In the genomic region with DNA sequence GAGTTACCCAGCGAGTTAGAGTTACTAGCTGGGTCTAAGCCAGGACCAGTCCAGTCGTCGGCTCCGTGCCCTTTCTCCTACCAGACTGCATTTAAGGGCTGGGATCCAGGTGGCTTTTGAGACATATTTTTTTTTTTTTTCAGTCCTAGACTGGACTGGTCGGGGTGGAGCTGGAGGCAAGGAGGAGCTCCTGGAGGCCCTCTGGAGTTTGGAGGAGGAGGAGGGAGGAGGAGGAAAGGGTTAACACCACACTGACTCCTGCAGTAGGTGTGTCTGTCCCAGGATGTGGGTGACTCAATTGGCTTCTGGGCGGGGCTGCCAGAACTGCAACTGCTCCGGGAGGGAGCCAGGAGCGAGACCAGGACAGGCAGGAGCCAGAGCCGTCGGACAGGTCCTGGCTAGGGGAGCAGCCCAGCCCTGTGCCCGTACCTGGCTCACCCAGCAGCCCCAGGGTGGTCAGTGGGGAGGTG, we compare ENCODE assay signal across 8 mouse cellular contexts. TPM values are rescaled to one million over a fixed set of nuclear protein-coding genes. Genes with fewer than 3 reads are reported as not detected.
A peak's percentile ranks its signal among the peaks of the same experiment; 100 is the strongest.
DNase-seq lines count a peak whose midpoint lies in the region; ATAC-seq and TF ChIP-seq lines count a peak whose summit lies in the region.

No protein-coding gene starts in this region.

- peak overlapping the region; percentile 68 for H3K4me3 ChIP-seq in brown adipose tissue, adult 24 weeks (ENCODE audit: insufficient read depth, low read depth, low read length)
- no peak overlapping the region for H3K4me3 ChIP-seq in hindbrain, postnatal 0 days (ENCODE audit: low read length)
- H3K4me3 ChIP-seq in liver, embryonic 13.5 days (replicated peaks), result peak overlapping the region; percentile 50
- peak overlapping the region; percentile 12; the same call in 1 of the 2 replicates for H3K4me3 ChIP-seq in neural tube, embryonic 15.5 days (replicated peaks)

- no peak for TF ChIP-seq CTCF in hindbrain, postnatal 0 days (IDR thresholded peaks at IDR 0.05; ENCODE audit: low read depth)

- peaks cover 55% of the 10 kb centered on the region for H3K36me3 ChIP-seq in hindbrain, postnatal 0 days (ENCODE audit: insufficient read depth, low read length)
- peaks cover 19% of the 10 kb centered on the region for H3K36me3 ChIP-seq in liver, embryonic 13.5 days
- H3K36me3 ChIP-seq in neural tube, embryonic 15.5 days, result peaks cover 78% of the 10 kb centered on the region

- peak overlapping the region; percentile 36 for H3K4me2 ChIP-seq in hindbrain, postnatal 0 days (ENCODE audit: low read depth, low read length)
- peak overlapping the region; percentile 55 for H3K4me2 ChIP-seq in liver, embryonic 13.5 days
- H3K4me2 ChIP-seq in neural tube, embryonic 15.5 days, result peak overlapping the region; percentile 43

- no peaks in the 10 kb centered on the region for H3K27me3 ChIP-seq in hindbrain, postnatal 0 days (ENCODE audit: insufficient read depth, low read length)
- no peaks in the 10 kb centered on the region for H3K27me3 ChIP-seq in liver, embryonic 13.5 days
- no peaks in the 10 kb centered on the region for H3K27me3 ChIP-seq in neural tube, embryonic 15.5 days (replicated peaks)

- peak; percentile 31; the same call in 1 of the 2 replicates for ATAC-seq in hindbrain, postnatal 0 days
- ATAC-seq in liver, embryonic 13.5 days (ENCODE audit: low read depth), result peak; percentile 72
- 0 out of 2 replicates have a peak, but pooled peaks have one; percentile 28 for ATAC-seq in neural tube, embryonic 15.5 days (ENCODE audit: low FRiP score)

- peak; percentile 15 for DNase-seq in MEL-GATA-1-ER (ENCODE audit: extremely low read depth, low read depth)
- peak; percentile 56 for DNase-seq in gastrocnemius, postnatal 10 days
- DNase-seq in hindbrain, postnatal 0 days (ENCODE audit: low spot score), result no peak
- DNase-seq in liver, embryonic 13.5 days, result no peak
- no peak for DNase-seq in cerebellum, postnatal 25 days
- no peak for DNase-seq in spleen, adult 18-20 months

- peaks cover 39% of the 10 kb centered on the region for H3K4me1 ChIP-seq in brown adipose tissue, adult 24 weeks (ENCODE audit: control insufficient read depth, insufficient read depth, insufficient read length, low read length)
- H3K4me1 ChIP-seq in hindbrain, postnatal 0 days (ENCODE audit: insufficient read depth, low read length), result no peaks in the 10 kb centered on the region
- peaks cover 22% of the 10 kb centered on the region for H3K4me1 ChIP-seq in liver, embryonic 13.5 days (replicated peaks)
- H3K4me1 ChIP-seq in neural tube, embryonic 15.5 days, result peaks cover 15% of the 10 kb centered on the region

- H3K9ac ChIP-seq in hindbrain, postnatal 0 days (replicated peaks; ENCODE audit: low read length), result no peak overlapping the region
- H3K9ac ChIP-seq in liver, embryonic 13.5 days, result peak overlapping the region; percentile 61
- no peak overlapping the region for H3K9ac ChIP-seq in neural tube, embryonic 15.5 days (replicated peaks)

- H3K27ac ChIP-seq in brown adipose tissue, adult 24 weeks (replicated peaks; ENCODE audit: low read depth, low read length), result peak overlapping the region; percentile 2; the same call in 1 of the 2 replicates
- H3K27ac ChIP-seq in hindbrain, postnatal 0 days, result no peak overlapping the region
- H3K27ac ChIP-seq in liver, embryonic 13.5 days, result 0 out of 2 replicates have a peak overlapping the region, but pooled peaks have one; percentile 23
- H3K27ac ChIP-seq in neural tube, embryonic 15.5 days (replicated peaks), result no peak overlapping the region

- 20% methylated on average over 11 of the region's 11 CpGs for WGBS in hindbrain, postnatal 0 days
- WGBS in liver, embryonic 13.5 days (ENCODE audit: insufficient replicate concordance), result 18% methylated on average over 11 of the region's 11 CpGs
- WGBS in neural tube, embryonic 15.5 days, result 10% methylated on average over 11 of the region's 11 CpGs

- H3K9me3 ChIP-seq in hindbrain, postnatal 0 days (ENCODE audit: low read length), result no peaks in the 10 kb centered on the region
- H3K9me3 ChIP-seq in liver, embryonic 13.5 days (replicated peaks), result no peaks in the 10 kb centered on the region
- H3K9me3 ChIP-seq in neural tube, embryonic 15.5 days (replicated peaks), result no peaks in the 10 kb centered on the region

RNA-seq across cellular contexts. Expression of gene Tnks1bp1, which starts 12.8 kb away (rescaled TPM):
- 32.6 and 33.2 TPM in 2 replicates for polyA plus RNA-seq in brown adipose tissue, adult 24 weeks (2012; ENCODE audit: insufficient read depth, insufficient read length, missing spikeins)
- total RNA-seq in gastrocnemius, postnatal 10 days (2021), result 10 to 100 TPM; 52.1 to 69.1 TPM
- 70.0 and 113 TPM in 2 replicates for total RNA-seq in hindbrain, postnatal 0 days (2014; rRNA removed)
- polyA plus RNA-seq in hindbrain, postnatal 0 days (2015; fragmentation: Nextera tagmentation; extraction: Ambion mirVana), result 17.4 and 19.3 TPM in 2 replicates
- 3.4 and 4.9 TPM in 2 replicates for polyA plus RNA-seq in liver, embryonic 13.5 days (2015; fragmentation: Nextera tagmentation; extraction: Ambion mirVana)
- 19.7 and 24.3 TPM in 2 replicates for polyA plus RNA-seq in neural tube, embryonic 15.5 days (2015; fragmentation: Nextera tagmentation; extraction: Ambion mirVana)

RNA-seq across cellular contexts. Expression of gene P2rx3, which starts 23.4 kb away (rescaled TPM):
- polyA plus RNA-seq in brown adipose tissue, adult 24 weeks (2012; ENCODE audit: insufficient read depth, insufficient read length, missing spikeins), result 2.6 TPM in 1 of 2 replicates, not detected in the other
- under 1 TPM; 0.88 to 0.92 TPM for total RNA-seq in gastrocnemius, postnatal 10 days (2021)
- 1.1 and 1.7 TPM in 2 replicates for total RNA-seq in hindbrain, postnatal 0 days (2014; rRNA removed)
- polyA plus RNA-seq in hindbrain, postnatal 0 days (2015; fragmentation: Nextera tagmentation; extraction: Ambion mirVana), result 2.6 and 3.3 TPM in 2 replicates
- 0.23 and 0.27 TPM in 2 replicates for polyA plus RNA-seq in liver, embryonic 13.5 days (2015; fragmentation: Nextera tagmentation; extraction: Ambion mirVana)
- 19.5 and 21.6 TPM in 2 replicates for polyA plus RNA-seq in neural tube, embryonic 15.5 days (2015; fragmentation: Nextera tagmentation; extraction: Ambion mirVana)

RNA-seq across cellular contexts. Expression of gene Ssrp1, which starts 23.6 kb away (rescaled TPM):
- 25.3 and 30.1 TPM in 2 replicates for polyA plus RNA-seq in brown adipose tissue, adult 24 weeks (2012; ENCODE audit: insufficient read depth, insufficient read length, missing spikeins)
- 10 to 100 TPM; 50.9 to 66.6 TPM for total RNA-seq in gastrocnemius, postnatal 10 days (2021)
- total RNA-seq in hindbrain, postnatal 0 days (2014; rRNA removed), result 178 and 196 TPM in 2 replicates
- polyA plus RNA-seq in hindbrain, postnatal 0 days (2015; fragmentation: Nextera tagmentation; extraction: Ambion mirVana), result 141 and 142 TPM in 2 replicates
- polyA plus RNA-seq in liver, embryonic 13.5 days (2015; fragmentation: Nextera tagmentation; extraction: Ambion mirVana), result 199 and 216 TPM in 2 replicates
- 146 and 191 TPM in 2 replicates for polyA plus RNA-seq in neural tube, embryonic 15.5 days (2015; fragmentation: Nextera tagmentation; extraction: Ambion mirVana)

Comparison
In these comparisons a context has a peak if more than half of its experiments do, and no peak if none do; other contexts are left out.
1. DNase-seq: peak in MEL-GATA-1-ER (single experiment) and gastrocnemius, postnatal 10 days (single experiment); none in hindbrain, postnatal 0 days (single experiment), liver, embryonic 13.5 days (single experiment), cerebellum, postnatal 25 days (0 of 2) and spleen, adult 18-20 months (0 of 2).
2. H3K27ac ChIP-seq: peak in brown adipose tissue, adult 24 weeks (single experiment) and liver, embryonic 13.5 days (single experiment); none in hindbrain, postnatal 0 days (single experiment) and neural tube, embryonic 15.5 days (single experiment).
3. Peak in every context shown above with its lines, with median percentiles within 50 percentile points of each other: ATAC-seq and H3K4me2 ChIP-seq.